Mouse (Mus musculus) hindbrain, embryonic 13.5 days (tissue): ENCODE data around the gene Gabre. TPM values are rescaled to one million over a fixed set of nuclear protein-coding genes. Genes with fewer than 3 reads are reported as not detected.

ENCODE experiments used
- ATAC-seq: fragments of 200-750 bp; cut with Nextera tagmentation; 2 replicates; pipeline ENCODE4 v1.8.0; 2017; ENCODE audit warnings: moderate TSS enrichment; ENCODE audit not compliant: low FRiP score
- H3K27ac ChIP-seq: fragments of 300-500 bp; sonication (generic); 2 replicates; pipeline ENCODE4 v1.5.1; 2015; ENCODE audit warnings: inconsistent platforms, mild to moderate bottlenecking, moderate library complexity
- H3K27me3 ChIP-seq: fragments of 300-500 bp; sonication (generic); 2 replicates; pipeline ENCODE4 v1.6.1; 2015; ENCODE audit warnings: mild to moderate bottlenecking, inconsistent platforms
- H3K36me3 ChIP-seq: fragments of 300-500 bp; sonication (generic); 2 replicates; pipeline ENCODE4 v1.6.1; 2015; ENCODE audit warnings: mild to moderate bottlenecking, inconsistent platforms
- H3K4me1 ChIP-seq: fragments of 300-500 bp; sonication (generic); replicated peaks from 2 replicates; pipeline ENCODE4 v1.6.1; 2015; ENCODE audit warnings: inconsistent platforms
- H3K4me2 ChIP-seq: fragments of 300-500 bp; sonication (generic); 2 replicates; pipeline ENCODE4 v1.6.1; 2015; ENCODE audit warnings: inconsistent platforms, mild to moderate bottlenecking, moderate library complexity
- H3K4me3 ChIP-seq: fragments of 300-500 bp; sonication (generic); 2 replicates; pipeline ENCODE4 v1.5.1; 2015; ENCODE audit warnings: mild to moderate bottlenecking, inconsistent platforms
- H3K9ac ChIP-seq: fragments of 300-500 bp; sonication (generic); 2 replicates; pipeline ENCODE4 v1.6.1; 2015; ENCODE audit warnings: mild to moderate bottlenecking, inconsistent platforms
- H3K9me3 ChIP-seq: fragments of 300-500 bp; sonication (generic); 2 replicates; pipeline ENCODE4 v1.6.1; 2016; ENCODE audit warnings: inconsistent platforms
- WGBS: fragments of 180-500 bp; shearing (Covaris S2); methylation state at CpG from one replicate; pipeline ENCODE4 v1.1.7; 2015; 5-methylcytosine and 5-hydroxymethylcytosine counted together
- microRNA counts: library from miRNA; unstranded; fragments of <30 nt; microRNA quantifications from one replicate; lab custom pipeline; 2016
- microRNA-seq: library from miRNA; unstranded; fragments of <30 nt; microRNA quantifications from one replicate; pipeline ENCODE4, GENCODE M21; 2016
- polyA plus RNA-seq: library from polyadenylated mRNA; unstranded; fragments of >200 nt; fragmentation: Nextera tagmentation; extraction: Ambion mirVana; gene quantifications from 2 replicates; pipeline ENCODE4 v1.2.1, GENCODE M21; 2015

Gabre gene
- 0.65 and 0.97 TPM in 2 replicates for polyA plus RNA-seq

DNA sequence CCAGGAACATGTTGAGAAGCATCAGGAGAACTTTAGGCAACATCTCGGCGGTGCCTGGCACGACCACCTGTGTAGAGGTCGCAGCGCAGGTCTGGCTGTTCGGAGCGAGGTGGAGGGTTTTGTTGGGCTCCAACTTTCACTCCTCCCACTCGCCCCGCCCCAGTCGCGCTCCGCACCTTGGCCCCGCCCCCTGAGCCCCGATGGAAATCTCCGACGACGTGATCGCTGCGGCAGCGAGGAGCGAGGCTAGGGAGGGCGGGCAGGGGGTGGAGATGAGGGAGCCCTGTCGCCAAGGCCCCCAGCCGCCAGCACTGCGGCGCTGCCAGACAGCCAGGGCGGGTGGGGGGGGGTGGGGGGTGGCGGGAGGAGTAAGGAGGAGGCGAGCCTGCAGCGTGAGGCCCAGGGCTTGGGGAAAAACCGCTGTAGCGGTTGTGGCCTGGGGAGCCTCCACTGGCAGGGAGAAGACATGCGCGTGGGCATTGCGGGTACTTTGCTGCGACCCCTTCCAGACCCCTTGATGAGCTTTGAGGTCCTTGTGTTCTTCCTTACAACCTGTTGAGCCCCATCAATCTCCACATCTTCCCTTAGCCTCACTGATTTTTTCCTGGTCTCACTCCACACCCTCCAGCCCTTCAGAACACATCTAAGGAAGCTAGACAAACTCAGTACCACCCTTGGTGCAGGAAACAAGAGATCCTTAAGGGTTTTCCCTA lies at the start of gene Gabre:
Gene Gabre, minus strand, starts transcription at position 145 of the 713 bp plus-strand sequence.
- H3K4me2 ChIP-seq: peak within 1 kb of the TSS; percentile 64
- peak within 1 kb of the TSS; percentile 43 for H3K4me3 ChIP-seq
- H3K9me3 ChIP-seq: no peaks in the 10 kb centered on the region
- no peak within 1 kb of the TSS for H3K9ac ChIP-seq
- peaks cover 4% of the 10 kb centered on the region; the same call in 1 of the 2 replicates for H3K4me1 ChIP-seq
- no peaks in the 10 kb centered on the region for H3K27me3 ChIP-seq
- H3K36me3 ChIP-seq: no peaks in the 10 kb centered on the region
- ATAC-seq: peak; percentile 85
- WGBS: 28% methylated on average over 25 of the region's 36 CpGs
- no peak within 1 kb of the TSS for H3K27ac ChIP-seq

DNA sequence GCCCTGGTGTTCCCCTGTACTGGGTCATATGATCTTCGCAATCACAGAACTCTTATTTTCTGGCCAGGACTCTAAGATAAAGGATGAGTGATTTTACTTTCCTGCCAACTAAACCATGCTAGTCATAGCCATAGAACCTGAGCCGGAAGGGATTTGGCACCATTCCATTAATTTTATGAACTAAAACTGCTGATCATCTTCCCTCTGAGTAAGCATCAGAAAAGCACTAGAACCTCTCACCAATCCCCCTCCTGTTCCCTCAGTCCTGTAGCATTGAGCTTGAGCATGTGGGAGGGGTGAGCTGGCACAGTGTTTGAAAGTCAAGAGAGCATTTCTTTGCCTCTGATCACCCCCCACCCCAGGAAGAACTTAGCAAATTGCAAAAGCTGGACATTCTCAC lies 23.2 kb upstream of the Gabre start:
- Histone ChIP-seq H3K27me3 (no peaks in the 10 kb centered on the region), H3K27ac (no peak overlapping the region), H3K9ac (no peak overlapping the region), H3K9me3 (no peaks in the 10 kb centered on the region), H3K4me3 (no peak overlapping the region), H3K4me1 (no peaks in the 10 kb centered on the region), H3K4me2 (no peak overlapping the region), H3K36me3 (no peaks in the 10 kb centered on the region)
- WGBS: 87% methylated on average over 2 of the region's 2 CpGs
- ATAC-seq: no peak

DNA sequence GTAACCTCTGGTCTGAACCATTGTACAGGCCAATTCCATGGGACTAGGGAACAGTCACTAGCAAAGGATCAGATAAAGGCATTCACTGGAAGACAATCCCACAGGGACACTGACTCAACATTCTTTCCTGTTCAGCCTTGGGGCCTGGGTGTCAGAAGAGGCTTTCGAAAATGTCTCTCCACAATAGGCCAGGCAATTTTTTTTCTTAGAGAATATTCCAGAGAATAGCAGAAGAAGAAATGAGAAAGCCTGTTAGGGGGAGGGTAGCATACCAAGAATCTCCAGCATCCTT lies 715 bp upstream of the Gabre start:
- peaks cover 4% of the 10 kb centered on the region; the same call in 1 of the 2 replicates for H3K4me1 ChIP-seq
- no peak overlapping the region for H3K9ac ChIP-seq
- no peaks in the 10 kb centered on the region for H3K9me3 ChIP-seq
- 64% methylated on average over 1 of the region's 1 CpGs for WGBS
- H3K36me3 ChIP-seq: no peaks in the 10 kb centered on the region
- H3K4me2 ChIP-seq: peak overlapping the region; percentile 64; the same call in 1 of the 2 replicates
- no peak overlapping the region for H3K27ac ChIP-seq
- no peak for ATAC-seq
- peak overlapping the region; percentile 43; the same call in 1 of the 2 replicates for H3K4me3 ChIP-seq
- H3K27me3 ChIP-seq: no peaks in the 10 kb centered on the region

DNA sequence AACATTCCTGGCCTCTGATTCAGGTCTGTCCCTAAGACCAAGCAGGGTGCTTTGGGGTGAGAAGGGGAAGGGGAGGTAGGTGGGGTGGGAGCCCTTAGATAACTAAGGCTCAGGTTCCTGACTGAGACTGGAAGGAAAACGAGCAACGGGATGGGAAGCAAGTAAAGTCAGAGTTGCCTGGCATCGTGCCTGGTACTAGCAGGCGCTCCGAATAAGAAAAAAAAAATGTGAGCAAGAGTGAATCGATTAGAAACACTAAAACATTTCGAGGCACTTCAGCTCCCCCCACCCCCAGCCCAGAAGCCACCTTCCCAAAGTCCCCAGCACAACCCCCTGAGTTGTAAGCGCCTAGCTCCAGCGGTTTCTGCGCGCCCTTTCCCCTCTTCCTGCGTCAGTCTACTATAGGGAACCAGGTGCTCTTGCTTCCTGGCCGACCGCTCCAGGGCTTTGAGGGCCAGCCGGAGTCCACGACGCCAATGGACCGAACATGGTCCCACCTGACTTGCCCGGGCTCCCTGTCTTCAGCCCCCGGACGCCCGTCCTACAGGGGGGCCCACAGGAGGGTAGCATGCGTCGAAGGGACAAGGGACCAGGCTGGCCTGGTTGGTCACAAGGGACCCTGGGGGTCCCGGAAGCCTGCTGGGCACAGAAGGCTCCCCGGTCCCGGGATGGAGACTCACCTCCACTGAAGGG lies 491 bp downstream of the Gabre start:
- H3K9ac ChIP-seq: no peak overlapping the region
- peak overlapping the region; percentile 43 for H3K4me3 ChIP-seq
- H3K27me3 ChIP-seq: no peaks in the 10 kb centered on the region
- H3K9me3 ChIP-seq: no peaks in the 10 kb centered on the region
- peak overlapping the region; percentile 64 for H3K4me2 ChIP-seq
- no peaks in the 10 kb centered on the region for H3K36me3 ChIP-seq
- peak; percentile 64 for ATAC-seq
- WGBS: 27% methylated on average over 27 of the region's 27 CpGs
- peaks cover 4% of the 10 kb centered on the region; the same call in 1 of the 2 replicates for H3K4me1 ChIP-seq
- no peak overlapping the region for H3K27ac ChIP-seq

DNA sequence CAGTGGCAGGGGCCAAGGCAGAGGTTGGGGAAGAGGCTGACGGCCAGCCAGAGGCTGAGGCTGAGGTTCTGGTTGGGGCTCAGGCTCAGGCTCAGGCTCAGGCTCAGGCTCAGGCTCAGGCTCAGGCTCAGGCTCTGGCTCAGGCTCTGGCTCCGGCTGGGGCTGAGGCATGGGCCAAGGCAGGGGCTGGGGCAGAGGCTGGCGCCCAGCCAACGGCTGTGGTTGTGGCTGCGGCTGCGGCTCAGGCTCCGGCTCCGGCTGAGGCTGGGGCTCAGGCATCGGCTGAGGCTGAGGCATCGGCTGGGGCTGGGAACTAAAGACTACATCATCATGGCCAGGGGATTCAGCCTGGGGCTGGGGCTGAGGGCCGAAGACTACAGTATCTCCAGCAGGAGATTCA lies 4.0 kb downstream of the Gabre start:
- Histone ChIP-seq H3K4me3 (no peak overlapping the region), H3K9ac (no peak overlapping the region), H3K4me1 (peaks cover 4% of the 10 kb centered on the region; the same call in 1 of the 2 replicates), H3K36me3 (no peaks in the 10 kb centered on the region), H3K9me3 (no peaks in the 10 kb centered on the region), H3K27ac (no peak overlapping the region), H3K4me2 (no peak overlapping the region), H3K27me3 (no peaks in the 10 kb centered on the region)
- no peak for ATAC-seq
- WGBS: 88% methylated on average over 11 of the region's 11 CpGs

DNA sequence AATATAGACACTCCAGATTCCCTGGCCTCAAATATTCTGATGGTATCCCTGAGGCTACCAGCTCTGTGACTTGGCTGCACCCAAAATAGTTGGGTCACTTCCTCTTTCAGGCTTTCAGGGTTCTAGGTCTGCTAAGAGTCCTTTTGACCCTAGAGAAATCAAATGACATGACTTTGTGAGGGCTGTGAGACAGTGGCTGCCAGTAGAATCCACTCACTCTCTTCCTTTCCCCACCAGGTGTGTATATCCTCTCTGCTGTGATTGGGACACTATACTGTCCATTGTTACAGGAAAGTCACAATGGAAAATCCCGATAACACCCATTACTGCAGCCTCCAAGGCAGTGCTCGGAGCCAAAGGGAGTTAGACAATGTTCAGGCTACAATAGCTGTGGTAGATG lies 52.9 kb downstream of the Gabre start, which contains the start of gene Magea4:
Gene Magea4, plus strand, starts transcription at position 301 of the 400 bp plus-strand sequence.
- Histone ChIP-seq H3K9me3 (no peaks in the 10 kb centered on the region), H3K4me3 (no peak within 1 kb of the TSS), H3K27me3 (no peaks in the 10 kb centered on the region), H3K36me3 (no peaks in the 10 kb centered on the region), H3K27ac (no peak within 1 kb of the TSS), H3K4me1 (no peaks in the 10 kb centered on the region), H3K4me2 (no peak within 1 kb of the TSS), H3K9ac (no peak within 1 kb of the TSS)
- WGBS: 83% methylated on average over 2 of the region's 2 CpGs
- ATAC-seq: no peak

MicroRNA genes within 50 kb of the gene (microRNA counts, 519-probe panel; counts per million panel counts)
- 51.3 counts per million for microRNA mmu-miR-224 (lab: Ali Mortazavi, UCI)
- microRNA mmu-miR-452 (lab: Ali Mortazavi, UCI): 51.3 counts per million

Small RNAs within 50 kb of the gene (microRNA-seq; reads per million reads assigned to microRNA genes)
- gene Mir224 (65.1 reads per million, percentile 45 among the genes with 10 or more reads in this experiment), gene Mir452 (32.3 reads per million, percentile 35 among the genes with 10 or more reads in this experiment)

Other genes with a start within 250 kb of the Gabre start
- not detected in 2 replicates for gene Magea4, start 52.8 kb downstream of the Gabre start, polyA plus RNA-seq
- not detected in 2 replicates for gene Magea10, start 112.1 kb upstream of the Gabre start, polyA plus RNA-seq